Mouse (Mus musculus): Measurements from ENCODE around the gene Slc13a3.

- TF ChIP-seq POLR2A (IDR thresholded peaks at IDR 0.05; ENCODE audit: borderline replicate concordance, control insufficient read depth, low read depth, low read length) (no peak), CTCF (IDR thresholded peaks at IDR 0.05; ENCODE audit: control insufficient read depth, insufficient read depth, low read length) (no peak)
Measured at GRCm38 (mm10) chr2:165497706-165498275, 24.8 kb upstream of the Slc13a3 start.
